Mouse (Mus musculus) cerebellum, adult (tissue): ENCODE measurements around the gene Marc1.

Source experiments
- ATAC-seq: cut with Nextera tagmentation; 2 replicates; pipeline ENCODE4 v1.9.2; 2017; ENCODE audit warnings: mild to moderate bottlenecking, moderate library complexity, mixed read lengths; ENCODE audit not compliant: insufficient number of reproducible peaks, low FRiP score, low TSS enrichment

Marc1 gene

GRCm38 (mm10) chr1:184810780-184811575, at the start of gene Marc1:
TSS of gene Marc1 (minus strand) at chr1:184811313.
- no peak for ATAC-seq

- ATAC-seq: no peak
Observed at GRCm38 (mm10) chr1:184860276-184860675, 49.2 kb upstream of the Marc1 start.

DNA sequence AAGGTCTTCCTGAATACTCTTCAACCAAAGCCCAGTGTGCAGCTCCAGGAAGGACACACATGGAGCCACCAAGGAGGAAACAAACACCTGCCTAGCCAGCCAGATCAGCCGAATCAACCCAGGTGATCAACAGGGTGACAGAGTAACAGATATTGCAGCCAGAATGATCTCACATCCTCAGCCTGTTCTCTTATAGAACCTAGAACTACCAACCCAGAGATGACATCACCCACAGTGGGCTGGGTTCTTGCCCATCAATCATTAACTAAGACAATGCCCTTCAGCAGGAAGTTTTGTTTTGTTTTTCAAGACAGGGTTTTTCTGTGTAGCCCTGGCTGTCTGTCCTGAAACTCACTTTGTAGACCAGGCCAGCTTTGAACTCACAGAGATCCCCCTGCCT, 47.1 kb upstream of the Marc1 start:
- no peak for ATAC-seq

GRCm38 (mm10) chr1:184857216-184857615, 46.1 kb upstream of the Marc1 start:
- ATAC-seq: no peak

DNA sequence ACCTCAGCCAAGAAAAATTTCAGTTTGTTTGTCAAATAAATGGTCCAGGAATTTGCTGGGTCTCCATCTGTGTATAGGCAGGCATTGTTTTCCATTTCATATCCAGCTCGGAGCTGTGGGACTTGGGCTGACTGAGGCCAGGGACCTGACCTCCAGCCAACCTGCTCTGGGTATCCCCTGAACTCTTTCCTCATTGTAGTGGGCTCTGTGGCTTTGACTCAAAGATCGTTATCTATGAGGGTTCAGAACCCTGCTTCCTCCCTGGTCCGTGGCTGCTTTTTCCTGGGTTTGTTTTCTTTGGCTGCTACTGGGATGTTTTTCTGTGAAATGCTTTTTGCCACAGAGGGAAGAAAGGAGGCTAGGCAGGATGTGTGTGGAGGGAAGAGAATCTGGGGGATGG, 42.8 kb upstream of the Marc1 start:
- ATAC-seq: no peak

GRCm38 (mm10) chr1:184853339-184853738, 42.2 kb upstream of the Marc1 start:
- ATAC-seq: 0 out of 2 replicates have a peak, but pooled peaks have one; percentile 29

GRCm38 (mm10) chr1:184851741-184852618, 40.9 kb upstream of the Marc1 start:
- ATAC-seq: peak; percentile 91

GRCm38 (mm10) chr1:184851166-184851565, 40.1 kb upstream of the Marc1 start:
- no peak for ATAC-seq

- no peak for ATAC-seq
Observed at GRCm38 (mm10) chr1:184846973-184847372, 35.9 kb upstream of the Marc1 start.

- ATAC-seq: peak; percentile 11; the same call in 1 of the 2 replicates
Observed at GRCm38 (mm10) chr1:184846092-184846750, 35.1 kb upstream of the Marc1 start, which contains the start of gene Marc2. TSS of gene Marc2 (minus strand) at chr1:184846451.

- ATAC-seq: peak; percentile 91
Observed at GRCm38 (mm10) chr1:184845111-184846071, 34.3 kb upstream of the Marc1 start.

- ATAC-seq: no peak
Observed at GRCm38 (mm10) chr1:184844326-184845066, 33.4 kb upstream of the Marc1 start.

DNA sequence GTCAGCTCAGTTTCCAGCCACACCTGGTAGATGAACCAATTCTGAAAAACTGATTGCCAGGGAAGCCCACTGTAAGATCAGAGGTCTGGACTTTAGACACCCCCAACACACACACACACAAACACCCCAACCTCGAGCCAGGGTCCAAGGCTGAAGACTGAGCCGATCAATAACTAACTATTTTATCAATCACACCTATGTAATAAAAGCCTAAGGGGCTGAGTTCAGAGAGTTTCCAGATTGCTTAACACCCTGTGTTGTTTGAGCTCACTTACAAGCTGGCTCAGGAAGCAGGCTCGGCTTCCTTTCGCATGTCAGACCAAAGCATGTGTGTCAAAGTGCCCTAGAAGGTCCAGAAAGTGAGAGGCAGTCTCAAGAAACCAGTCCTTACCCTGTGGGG, 26.5 kb upstream of the Marc1 start:
- ATAC-seq: no peak

DNA sequence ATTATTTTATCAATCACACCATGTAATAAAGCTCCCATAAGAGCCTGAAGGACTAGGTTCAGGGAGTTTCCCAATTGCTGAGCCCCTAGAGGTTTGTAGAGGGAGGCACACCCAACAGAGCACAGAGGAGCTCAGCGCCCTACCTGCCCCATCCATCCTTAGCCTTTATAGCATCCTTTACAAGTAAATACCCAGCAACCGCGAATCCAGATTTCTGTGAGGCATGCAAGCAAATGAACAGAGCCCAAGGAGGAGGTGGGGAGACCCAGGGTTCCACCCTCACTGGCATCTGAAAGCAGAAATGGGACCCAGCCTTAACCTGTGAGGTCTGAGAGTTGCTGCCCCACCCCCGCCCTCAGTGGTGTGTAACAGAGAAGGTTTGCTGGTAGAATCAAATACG, 25.2 kb upstream of the Marc1 start:
- ATAC-seq: no peak

- no peak for ATAC-seq
Observed at GRCm38 (mm10) chr1:184833499-184833898, 22.4 kb upstream of the Marc1 start.

- ATAC-seq: no peak
Observed at GRCm38 (mm10) chr1:184832211-184832610, 21.1 kb upstream of the Marc1 start.

DNA sequence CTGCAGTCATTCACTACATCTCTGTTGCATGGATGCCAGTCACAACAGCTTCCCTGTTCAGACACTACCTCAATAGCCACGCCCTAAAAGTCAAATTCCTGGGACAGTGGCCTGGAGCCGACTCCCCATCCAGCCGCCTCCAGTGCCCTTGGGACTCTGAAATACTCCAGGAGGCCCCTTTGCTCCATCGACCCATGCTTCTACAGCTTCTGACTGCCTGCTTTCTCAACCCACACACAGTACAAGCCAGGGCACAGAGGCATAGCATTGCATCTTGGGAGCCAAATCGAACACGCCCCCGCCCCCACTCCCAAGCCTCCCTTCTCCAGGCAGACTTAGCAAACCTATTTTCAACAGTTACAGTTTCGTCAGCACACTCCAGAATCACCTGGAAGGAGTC, 18.8 kb upstream of the Marc1 start:
- ATAC-seq: no peak

- ATAC-seq: no peak
Observed at GRCm38 (mm10) chr1:184827175-184827701, 16.1 kb upstream of the Marc1 start.

GRCm38 (mm10) chr1:184825093-184825492, 14.0 kb upstream of the Marc1 start:
- ATAC-seq: no peak
